Mouse (Mus musculus): ENCODE data around the gene Drd1.

DNA sequence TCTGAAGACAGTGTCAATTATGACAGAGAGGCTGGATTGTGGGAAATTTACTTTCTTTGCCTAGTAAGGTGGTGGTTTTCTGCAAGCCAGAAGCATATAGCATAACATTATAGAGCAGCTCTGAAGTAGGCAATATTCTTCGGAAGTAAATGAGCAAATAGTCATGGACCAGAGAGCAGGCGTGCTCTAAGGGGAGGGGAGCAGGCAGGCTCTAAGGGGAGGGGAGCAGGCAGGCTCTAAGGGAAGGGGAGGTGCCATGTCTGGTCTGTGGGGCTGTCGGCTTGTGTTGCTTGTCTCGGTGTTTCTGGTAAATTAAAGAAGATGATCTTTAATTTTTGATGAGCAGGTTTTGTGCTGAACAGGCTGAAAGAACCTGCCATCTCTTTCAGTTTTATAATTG is 28.7 kb upstream of the Drd1 start:
- no peak for TF ChIP-seq POLR2A (IDR thresholded peaks at IDR 0.05; ENCODE audit: control insufficient read depth, extremely low read depth, insufficient read depth, low read length, poor library complexity)
- TF ChIP-seq CTCF (IDR thresholded peaks at IDR 0.05; ENCODE audit: borderline replicate concordance, control insufficient read depth, extremely low read depth, insufficient read depth, low read length, poor library complexity) = no peak

Data from thymus, adult 2 months (tissue).